Mouse (Mus musculus) thymus, adult 2 months (tissue): ENCODE data around the gene Gm20388. TPM values are rescaled to one million over a fixed set of nuclear protein-coding genes. Genes with fewer than 3 reads are reported as not detected.

ENCODE experiments used
- DNase-seq: peaks from one replicate; pipeline ENCODE4 v3.0.0; 2021
- H3K27ac ChIP-seq: fragments of 200-500 bp; 2 replicates; pipeline ENCODE4 v1.5.1; 2012; ENCODE audit warnings: low read length, control low read depth; ENCODE audit not compliant: control insufficient read depth, insufficient read depth
- H3K27me3 ChIP-seq: fragments of 200-500 bp; 2 replicates; pipeline ENCODE4 v1.6.1; 2012; ENCODE audit warnings: mild to moderate bottlenecking, low read length, moderate library complexity, mixed read lengths; ENCODE audit not compliant: control insufficient read depth, insufficient read depth
- H3K36me3 ChIP-seq: fragments of 200-500 bp; 2 replicates; pipeline ENCODE4 v1.6.1; 2012; ENCODE audit warnings: mild to moderate bottlenecking, low read length, moderate library complexity; ENCODE audit not compliant: control insufficient read depth, insufficient read depth
- H3K4me1 ChIP-seq: fragments of 200-500 bp; replicated peaks from 2 replicates; pipeline ENCODE4 v1.6.1; 2012; ENCODE audit warnings: low read length; ENCODE audit not compliant: control insufficient read depth, insufficient read depth
- H3K4me3 ChIP-seq: fragments of 200-500 bp; 2 replicates; pipeline ENCODE4 v1.5.1; 2012; ENCODE audit warnings: mild to moderate bottlenecking, low read length, control low read depth, moderate library complexity; ENCODE audit not compliant: control insufficient read depth, insufficient read depth
- CTCF ChIP-seq: fragments of 200-500 bp; IDR thresholded peaks from 2 replicates; pipeline ENCODE4 v1.5.1; 2012; ENCODE audit warnings: mild to moderate bottlenecking, control low read depth, low read length, moderate library complexity, borderline replicate concordance; ENCODE audit not compliant: control insufficient read depth, poor library complexity, insufficient read depth; ENCODE audit errors: extremely low read depth
- POLR2A ChIP-seq: fragments of 200-500 bp; IDR thresholded peaks from 2 replicates; pipeline ENCODE4 v1.6.1; 2012; ENCODE audit warnings: mild to moderate bottlenecking, low read length, control low read depth, moderate library complexity; ENCODE audit not compliant: control insufficient read depth, poor library complexity, insufficient read depth; ENCODE audit errors: extremely low read depth
- WGBS: fragments of 180-500 bp; shearing (Covaris S2); methylation state at CpG from one replicate; pipeline ENCODE4 v1.1.7; 2018; 5-methylcytosine and 5-hydroxymethylcytosine counted together
- polyA plus RNA-seq: library from polyadenylated mRNA; depleted of rRNA; stranded (reverse); fragments of >200 nt; gene quantifications from 2 replicates; pipeline ENCODE4 v1.2.3, GENCODE M21; 2012

Gm20388 gene
- polyA plus RNA-seq, 1 experiment, result 103 TPM

- H3K27me3 ChIP-seq, result no peaks in the 10 kb centered on the region
- TF ChIP-seq CTCF (no peak), POLR2A (no peak)
- no peaks in the 10 kb centered on the region for H3K36me3 ChIP-seq
- peaks cover 43% of the 10 kb centered on the region for H3K4me1 ChIP-seq
- H3K27ac ChIP-seq, result no peak overlapping the region
- no peak for DNase-seq
- WGBS, result 66% methylated on average over 21 of the region's 21 CpGs
- H3K4me3 ChIP-seq, result no peak overlapping the region
Measured at GRCm38 (mm10) chr8:124080467-124081326, 4170.1 kb downstream of the Gm20388 start.

- Histone ChIP-seq H3K27me3 (no peaks in the 10 kb centered on the region), H3K36me3 (no peaks in the 10 kb centered on the region), H3K27ac (no peak overlapping the region), H3K4me1 (peaks cover 33% of the 10 kb centered on the region), H3K4me3 (no peak overlapping the region)
- WGBS, result 98% methylated on average over 8 of the region's 8 CpGs
- TF ChIP-seq CTCF (no peak), POLR2A (no peak)
- no peak for DNase-seq
Measured at GRCm38 (mm10) chr8:124082616-124083015, 4172.0 kb downstream of the Gm20388 start.

GRCm38 (mm10) chr8:124083611-124084010, 4173.0 kb downstream of the Gm20388 start:
- WGBS, result 94% methylated on average over 7 of the region's 7 CpGs
- H3K27ac ChIP-seq, result no peak overlapping the region
- DNase-seq, result no peak
- no peak overlapping the region for H3K4me3 ChIP-seq
- no peak for TF ChIP-seq CTCF
- no peak for TF ChIP-seq POLR2A
- H3K27me3 ChIP-seq, result no peaks in the 10 kb centered on the region
- no peaks in the 10 kb centered on the region for H3K36me3 ChIP-seq
- peaks cover 33% of the 10 kb centered on the region for H3K4me1 ChIP-seq

GRCm38 (mm10) chr8:124085668-124086067, 4175.0 kb downstream of the Gm20388 start:
- DNase-seq, result no peak
- H3K27me3 ChIP-seq, result no peaks in the 10 kb centered on the region
- WGBS, result 7% methylated on average over 4 of the region's 4 CpGs

GRCm38 (mm10) chr8:124088092-124088613, 4177.5 kb downstream of the Gm20388 start:
- Histone ChIP-seq H3K27me3 (no peaks in the 10 kb centered on the region), H3K4me3 (no peak overlapping the region), H3K27ac (no peak overlapping the region), H3K36me3 (no peaks in the 10 kb centered on the region), H3K4me1 (peaks cover 18% of the 10 kb centered on the region)
- TF ChIP-seq CTCF, result no peak
- no peak for TF ChIP-seq POLR2A
- no peak for DNase-seq
- 61% methylated on average over 11 of the region's 11 CpGs for WGBS

More at GRCm38 (mm10) chr8:124085668-124086067, 4175.0 kb downstream of the Gm20388 start:
- H3K4me3 ChIP-seq, result no peak overlapping the region
- no peaks in the 10 kb centered on the region for H3K36me3 ChIP-seq
- peaks cover 20% of the 10 kb centered on the region for H3K4me1 ChIP-seq
- no peak overlapping the region for H3K27ac ChIP-seq
- TF ChIP-seq POLR2A, result no peak
- TF ChIP-seq CTCF, result no peak

- Histone ChIP-seq H3K27ac (no peak overlapping the region), H3K27me3 (no peaks in the 10 kb centered on the region), H3K4me1 (peaks cover 18% of the 10 kb centered on the region), H3K36me3 (no peaks in the 10 kb centered on the region), H3K4me3 (no peak overlapping the region)
- WGBS, result 95% methylated on average over 5 of the region's 5 CpGs
- no peak for DNase-seq
- TF ChIP-seq POLR2A (no peak), CTCF (no peak)
Measured at GRCm38 (mm10) chr8:124089016-124089415, 4178.4 kb downstream of the Gm20388 start.
